Mouse (Mus musculus): ENCODE measurements around the gene Lrpap1. TPM values are rescaled to one million over a fixed set of nuclear protein-coding genes. Genes with fewer than 3 reads are reported as not detected.
A peak's percentile ranks its signal among the peaks of the same experiment; 100 is the strongest.

Lrpap1 gene
- total and polyA plus RNA-seq, 2 experiments from 2014 or later: 78.9 to 177 TPM

DNA sequence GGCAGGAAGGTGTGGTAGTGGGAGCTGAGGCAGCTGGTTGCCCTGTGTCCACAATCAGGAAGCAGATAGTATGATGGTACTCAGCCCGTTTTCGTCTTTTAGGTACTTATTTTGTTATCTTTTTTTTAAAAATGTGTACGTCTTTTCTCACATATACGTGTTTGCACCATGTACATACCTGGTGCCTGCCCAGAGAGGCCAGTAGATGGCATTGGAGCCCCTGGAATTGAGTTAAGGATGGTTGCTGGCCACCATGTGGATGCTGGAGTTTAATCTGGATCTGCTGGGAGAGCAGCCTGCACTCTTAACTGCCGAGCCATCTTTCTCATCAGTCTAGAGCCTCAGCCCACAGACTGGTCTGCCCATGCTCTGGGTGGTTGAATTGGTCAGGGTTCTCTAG, 55.0 kb downstream of the Lrpap1 start:
- WGBS: 79% methylated on average over 5 of the region's 5 CpGs
- no peak overlapping the region for H3K9ac ChIP-seq (replicated peaks; ENCODE audit: low read length, poor library complexity, severe bottlenecking)
- H3K4me1 ChIP-seq (ENCODE audit: insufficient read depth, low read length): no peaks in the 10 kb centered on the region
- no peak overlapping the region for H3K27ac ChIP-seq (ENCODE audit: low read depth, low read length)
- H3K36me3 ChIP-seq (ENCODE audit: insufficient read depth, low read length): no peaks in the 10 kb centered on the region
- H3K9me3 ChIP-seq (ENCODE audit: low read length): no peaks in the 10 kb centered on the region
- no peak for ATAC-seq (ENCODE audit: low FRiP score)
- DNase-seq (ENCODE audit: low spot score): no peak
- H3K4me2 ChIP-seq (ENCODE audit: low read depth, low read length, poor library complexity, severe bottlenecking): no peak overlapping the region
- TF ChIP-seq CTCF (IDR thresholded peaks at IDR 0.05): peak; percentile 46
- no peak overlapping the region for H3K4me3 ChIP-seq (ENCODE audit: low read depth, low read length)
- H3K27me3 ChIP-seq (ENCODE audit: insufficient read depth, low read length): no peaks in the 10 kb centered on the region

DNA sequence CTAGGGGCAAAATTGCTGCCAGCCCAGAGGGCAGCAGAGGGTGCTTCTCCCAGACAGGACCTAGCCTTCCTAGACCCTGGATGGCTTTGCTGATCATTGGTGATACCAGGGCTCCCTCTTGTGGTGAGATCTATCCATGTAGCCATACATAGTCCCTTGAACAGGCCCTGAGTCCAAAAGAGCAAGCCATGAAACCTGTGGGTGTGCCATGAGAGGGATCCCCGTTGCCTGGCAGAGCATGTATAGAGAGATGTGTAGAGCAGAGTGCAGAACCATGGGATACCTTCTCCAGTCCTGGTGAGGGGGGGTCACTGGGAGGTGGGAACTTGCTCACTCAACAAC, 62.5 kb downstream of the Lrpap1 start:
- DNase-seq (ENCODE audit: low spot score): peak; percentile 93
- Histone ChIP-seq H3K4me2 (ENCODE audit: low read depth, low read length, poor library complexity, severe bottlenecking) (no peak overlapping the region), H3K9ac (replicated peaks; ENCODE audit: low read length, poor library complexity, severe bottlenecking) (no peak overlapping the region), H3K27ac (ENCODE audit: low read depth, low read length) (no peak overlapping the region), H3K27me3 (ENCODE audit: insufficient read depth, low read length) (no peaks in the 10 kb centered on the region), H3K4me3 (ENCODE audit: low read depth, low read length) (no peak overlapping the region), H3K9me3 (ENCODE audit: low read length) (no peaks in the 10 kb centered on the region), H3K36me3 (ENCODE audit: insufficient read depth, low read length) (no peaks in the 10 kb centered on the region), H3K4me1 (ENCODE audit: insufficient read depth, low read length) (no peaks in the 10 kb centered on the region)
- 24% methylated on average over 1 of the region's 1 CpGs for WGBS
- peak; percentile 97 for TF ChIP-seq CTCF (IDR thresholded peaks at IDR 0.05)
- ATAC-seq (ENCODE audit: low FRiP score): peak; percentile 79; the same call in 1 of the 2 replicates

DNA sequence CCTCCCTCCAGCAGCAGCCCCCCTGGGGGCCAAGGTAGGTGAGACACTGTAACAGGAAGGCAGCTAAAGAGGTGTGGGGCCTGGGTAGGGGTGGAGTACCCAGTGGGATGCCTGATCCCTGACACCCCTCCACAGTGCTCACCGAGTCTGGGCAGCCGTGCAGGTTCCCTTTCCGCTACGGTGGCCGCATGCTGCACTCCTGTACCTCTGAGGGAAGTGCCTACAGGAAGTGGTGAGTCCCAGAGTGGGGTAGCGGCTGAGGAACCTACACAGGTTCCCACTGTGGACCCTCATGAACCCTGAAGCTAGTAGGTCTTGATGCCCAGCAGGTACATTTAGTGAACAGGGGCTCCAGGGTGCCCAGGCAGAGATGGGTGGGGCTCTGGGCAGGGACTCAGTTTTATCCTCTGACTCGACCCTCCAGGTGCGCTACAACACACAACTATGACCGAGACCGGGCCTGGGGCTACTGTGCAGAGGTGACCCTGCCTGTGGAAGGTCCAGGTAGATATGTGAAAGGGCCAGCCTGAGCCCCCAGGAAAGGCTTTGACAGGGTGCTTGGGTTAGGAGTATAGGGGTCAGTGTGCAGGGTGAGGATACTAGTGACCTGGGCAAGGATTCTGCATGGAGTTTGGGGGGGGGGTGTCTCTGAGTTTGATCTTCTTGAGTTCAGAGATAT, 63.0 kb downstream of the Lrpap1 start:
- Histone ChIP-seq H3K27me3 (ENCODE audit: insufficient read depth, low read length) (no peaks in the 10 kb centered on the region), H3K9ac (replicated peaks; ENCODE audit: low read length, poor library complexity, severe bottlenecking) (no peak overlapping the region), H3K4me3 (ENCODE audit: low read depth, low read length) (no peak overlapping the region), H3K27ac (ENCODE audit: low read depth, low read length) (no peak overlapping the region), H3K4me1 (ENCODE audit: insufficient read depth, low read length) (no peaks in the 10 kb centered on the region), H3K36me3 (ENCODE audit: insufficient read depth, low read length) (no peaks in the 10 kb centered on the region), H3K4me2 (ENCODE audit: low read depth, low read length, poor library complexity, severe bottlenecking) (no peak overlapping the region), H3K9me3 (ENCODE audit: low read length) (no peaks in the 10 kb centered on the region)
- WGBS: 79% methylated on average over 10 of the region's 10 CpGs
- ATAC-seq (ENCODE audit: low FRiP score): peak; percentile 6; the same call in 1 of the 2 replicates
- TF ChIP-seq CTCF (IDR thresholded peaks at IDR 0.05): no peak
- DNase-seq (ENCODE audit: low spot score): no peak

Other genes starting within 250 kb of the Lrpap1 start
- gene Msantd1, start 197.8 kb downstream of the Lrpap1 start, total RNA-seq (2014; rRNA removed): 17.0 and 21.0 TPM in 2 replicates
- 13.3 and 13.5 TPM in 2 replicates for gene Msantd1, start 197.8 kb downstream of the Lrpap1 start, polyA plus RNA-seq (2015; fragmentation: Nextera tagmentation; extraction: Ambion mirVana)
- 54.8 and 60.8 TPM in 2 replicates for gene Rgs12, start 156.3 kb downstream of the Lrpap1 start, total RNA-seq (2014; rRNA removed)
- 29.9 and 30.5 TPM in 2 replicates for gene Rgs12, start 156.3 kb downstream of the Lrpap1 start, polyA plus RNA-seq (2015; fragmentation: Nextera tagmentation; extraction: Ambion mirVana)
- 0.11 and 0.71 TPM in 2 replicates for gene Hgfac, start 64.3 kb downstream of the Lrpap1 start, total RNA-seq (2014; rRNA removed)
- 0.23 TPM in 1 of 2 replicates, not detected in the other for gene Hgfac, start 64.3 kb downstream of the Lrpap1 start, polyA plus RNA-seq (2015; fragmentation: Nextera tagmentation; extraction: Ambion mirVana)
- gene Dok7, start 49.0 kb downstream of the Lrpap1 start, total RNA-seq (2014; rRNA removed): 22.1 and 25.1 TPM in 2 replicates
- 10.8 and 11.1 TPM in 2 replicates for gene Dok7, start 49.0 kb downstream of the Lrpap1 start, polyA plus RNA-seq (2015; fragmentation: Nextera tagmentation; extraction: Ambion mirVana)
- gene Adra2c, start 172.6 kb upstream of the Lrpap1 start, total RNA-seq (2014; rRNA removed): 7.4 and 10.5 TPM in 2 replicates
- gene Adra2c, start 172.6 kb upstream of the Lrpap1 start, polyA plus RNA-seq (2015; fragmentation: Nextera tagmentation; extraction: Ambion mirVana): 0.79 and 0.96 TPM in 2 replicates